Mouse (Mus musculus) liver, adult 2 months (tissue): Measurements from ENCODE around the gene Cenpe. TPM values are rescaled to one million over a fixed set of nuclear protein-coding genes. Genes with fewer than 3 reads are reported as not detected.
A peak's percentile ranks its signal among the peaks of the same experiment; 100 is the strongest.

Experiments used
- DNase-seq: peaks from one replicate; pipeline ENCODE4 v3.0.0-alpha.2; 2011; ENCODE audit warnings: low read depth, low spot score; ENCODE audit errors: extremely low read depth
- H3K27ac ChIP-seq: fragments of 200-500 bp; replicated peaks from 2 replicates; pipeline ENCODE4 v1.5.1; 2012; ENCODE audit warnings: low read depth, mild to moderate bottlenecking, control low read depth, inconsistent platforms, low read length; ENCODE audit not compliant: insufficient read depth
- H3K27me3 ChIP-seq: fragments of 200-500 bp; 2 replicates; pipeline ENCODE4 v1.6.1; 2012; ENCODE audit warnings: mild to moderate bottlenecking, moderate library complexity, low read length, inconsistent platforms; ENCODE audit not compliant: control insufficient read depth, insufficient read depth
- H3K36me3 ChIP-seq: fragments of 200-500 bp; 2 replicates; pipeline ENCODE4 v1.6.1; 2012; ENCODE audit warnings: low read length, inconsistent platforms; ENCODE audit not compliant: control insufficient read depth, insufficient read depth
- H3K4me1 ChIP-seq: fragments of 200-500 bp; 2 replicates; pipeline ENCODE4 v1.6.1; 2011; ENCODE audit warnings: low read length; ENCODE audit not compliant: control insufficient read depth, insufficient read depth
- H3K4me3 ChIP-seq: fragments of 200-500 bp; 2 replicates; pipeline ENCODE4 v1.5.1; 2011; ENCODE audit warnings: low read depth, mild to moderate bottlenecking, control low read depth, low read length, moderate library complexity; ENCODE audit not compliant: insufficient read depth
- H3K79me2 ChIP-seq: fragments of 200-500 bp; 2 replicates; pipeline ENCODE4 v1.6.1; 2012; ENCODE audit warnings: inconsistent platforms, mild to moderate bottlenecking, low read length, moderate library complexity; ENCODE audit not compliant: control insufficient read depth, insufficient read depth
- H3K9ac ChIP-seq: fragments of 200-500 bp; 2 replicates; pipeline ENCODE4 v1.6.1; 2012; ENCODE audit warnings: low read depth, mild to moderate bottlenecking, control low read depth, inconsistent platforms, low read length
- CTCF ChIP-seq: fragments of 200-500 bp; IDR thresholded peaks from 2 replicates; pipeline ENCODE4 v1.5.1; 2011; ENCODE audit warnings: low read depth, low read length, control low read depth
- POLR2A ChIP-seq: fragments of 200-500 bp; IDR thresholded peaks from 2 replicates; pipeline ENCODE4 v1.6.1; 2011; ENCODE audit warnings: low read length, control low read depth; ENCODE audit not compliant: insufficient read depth; ENCODE audit errors: extremely low read depth
- WGBS: fragments of 180-500 bp; shearing (Covaris S2); methylation state at CpG from one replicate; pipeline ENCODE4 v1.1.7; 2018; 5-methylcytosine and 5-hydroxymethylcytosine counted together
- polyA plus RNA-seq: library from polyadenylated mRNA; depleted of rRNA; stranded (reverse); fragments of >200 nt; gene quantifications from 2 replicates; pipeline ENCODE4 v1.2.3, GENCODE M21; 2012; rRNA removed
- total RNA-seq: library from RNA; depleted of rRNA; stranded (reverse); fragments of >200 nt; gene quantifications from 2 replicates; pipeline ENCODE4 v1.2.3, GENCODE M21; 2014; rRNA removed

The Cenpe gene
- total and polyA plus RNA-seq, 2 experiments = 0.01 to 0.18 TPM

GRCm38 (mm10) chr3:135312916-135313491 lies 100.7 kb downstream of the Cenpe start:
- no peaks in the 10 kb centered on the region for H3K79me2 ChIP-seq
- no peak for DNase-seq
- no peak for TF ChIP-seq POLR2A
- TF ChIP-seq CTCF = no peak
- H3K27me3 ChIP-seq = no peaks in the 10 kb centered on the region
- 47% methylated on average over 2 of the region's 2 CpGs for WGBS
- H3K36me3 ChIP-seq = no peaks in the 10 kb centered on the region
- H3K4me3 ChIP-seq = no peak overlapping the region
- peaks cover 4% of the 10 kb centered on the region for H3K4me1 ChIP-seq
- H3K9ac ChIP-seq = no peak overlapping the region
- no peak overlapping the region for H3K27ac ChIP-seq

GRCm38 (mm10) chr3:135313727-135314126 lies 101.4 kb downstream of the Cenpe start:
- 89% methylated on average over 2 of the region's 2 CpGs for WGBS
- Histone ChIP-seq H3K79me2 (no peaks in the 10 kb centered on the region), H3K4me3 (no peak overlapping the region), H3K4me1 (peaks cover 4% of the 10 kb centered on the region), H3K27me3 (no peaks in the 10 kb centered on the region), H3K36me3 (no peaks in the 10 kb centered on the region), H3K9ac (no peak overlapping the region), H3K27ac (no peak overlapping the region)
- DNase-seq = no peak
- TF ChIP-seq POLR2A (no peak), CTCF (no peak)

DNA sequence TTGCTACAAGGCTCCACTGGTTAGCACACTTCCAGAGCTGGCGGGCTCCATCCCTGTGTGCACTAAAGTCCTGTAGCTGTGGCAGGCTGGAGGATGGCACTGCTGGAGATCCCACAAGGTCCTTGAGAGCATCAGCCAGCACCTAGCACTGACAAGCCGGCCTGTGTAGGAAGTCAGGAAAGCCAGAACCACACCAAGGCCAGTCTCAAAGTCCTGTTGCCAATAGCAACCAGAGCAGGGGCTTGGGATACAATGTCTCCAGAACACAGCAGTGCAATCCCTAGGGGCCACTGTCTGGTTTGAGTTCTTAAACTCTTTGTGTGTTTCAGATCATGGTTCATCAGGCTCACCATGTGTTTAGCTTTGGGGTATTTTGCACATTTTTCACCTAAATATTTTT lies 102.5 kb downstream of the Cenpe start:
- 44% methylated on average over 2 of the region's 2 CpGs for WGBS
- Histone ChIP-seq H3K27ac (no peak overlapping the region), H3K9ac (no peak overlapping the region)

DNA sequence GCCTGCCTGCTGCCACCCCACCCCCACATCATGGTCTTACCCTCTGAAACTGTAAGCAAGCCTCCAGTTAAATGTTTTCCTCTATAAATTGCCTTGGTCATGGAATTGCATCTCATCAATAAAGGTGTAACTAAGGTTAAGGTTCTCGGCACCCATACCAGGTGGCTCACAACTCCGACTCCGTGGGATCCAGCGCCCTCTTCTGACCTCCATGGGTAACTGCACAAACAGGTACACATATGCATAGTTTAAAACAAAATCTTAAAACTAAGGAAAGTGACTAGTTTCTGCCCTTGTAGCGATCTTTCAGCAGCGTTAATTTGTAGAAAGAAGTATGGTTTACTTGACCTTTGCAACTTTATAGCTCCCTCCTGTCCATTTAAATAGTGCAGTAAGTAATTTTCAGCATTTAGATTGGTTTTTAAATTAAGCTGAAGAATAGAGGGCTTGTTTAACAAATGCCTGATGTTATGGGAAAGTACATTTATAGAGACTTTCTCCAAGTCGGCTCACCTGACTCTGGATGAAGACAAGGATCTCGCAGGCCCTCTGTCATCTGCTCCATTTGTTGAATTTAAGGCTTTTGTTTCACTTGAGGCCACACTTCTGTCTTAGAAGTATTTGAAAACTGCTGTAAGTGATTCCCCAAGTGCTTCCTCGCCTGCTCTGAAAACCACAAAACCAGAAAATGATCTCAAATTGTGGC lies 103.5 kb downstream of the Cenpe start:
- Histone ChIP-seq H3K4me3 (no peak overlapping the region), H3K27me3 (no peaks in the 10 kb centered on the region), H3K27ac (no peak overlapping the region), H3K9ac (no peak overlapping the region), H3K4me1 (peaks cover 4% of the 10 kb centered on the region), H3K79me2 (no peaks in the 10 kb centered on the region), H3K36me3 (no peaks in the 10 kb centered on the region)
- TF ChIP-seq POLR2A (no peak), CTCF (peak; percentile 15; the same call in 1 of the 2 replicates)
- 90% methylated on average over 9 of the region's 9 CpGs for WGBS
- no peak for DNase-seq

More for the DNA sequence above, 102.5 kb downstream of the Cenpe start:
- H3K4me3 ChIP-seq = no peak overlapping the region
- no peaks in the 10 kb centered on the region for H3K27me3 ChIP-seq
- DNase-seq = peak; percentile 24
- peaks cover 4% of the 10 kb centered on the region for H3K4me1 ChIP-seq
- TF ChIP-seq POLR2A = no peak
- TF ChIP-seq CTCF = no peak
- H3K79me2 ChIP-seq = no peaks in the 10 kb centered on the region
- no peaks in the 10 kb centered on the region for H3K36me3 ChIP-seq

- H3K4me3 ChIP-seq = no peak overlapping the region
- H3K4me1 ChIP-seq = peaks cover 8% of the 10 kb centered on the region
- no peak overlapping the region for H3K9ac ChIP-seq
- H3K27me3 ChIP-seq = no peaks in the 10 kb centered on the region
- no peaks in the 10 kb centered on the region for H3K79me2 ChIP-seq
- no peaks in the 10 kb centered on the region for H3K36me3 ChIP-seq
- TF ChIP-seq CTCF (no peak), POLR2A (no peak)
- no peak overlapping the region for H3K27ac ChIP-seq
- no peak for DNase-seq
- 81% methylated on average over 11 of the region's 11 CpGs for WGBS
Measured at GRCm38 (mm10) chr3:135318331-135318730, 106.0 kb downstream of the Cenpe start.

Other genes with a start within 250 kb of the Cenpe start
- gene Bdh2, start 68.7 kb downstream of the Cenpe start, total RNA-seq = 14.8 and 24.2 TPM in 2 replicates
- 15.2 and 15.9 TPM in 2 replicates for gene Bdh2, start 68.7 kb downstream of the Cenpe start, polyA plus RNA-seq
- 0.20 and 0.28 TPM in 2 replicates for gene Slc9b2, start 95.2 kb downstream of the Cenpe start, total RNA-seq
- gene Slc9b2, start 95.2 kb downstream of the Cenpe start, polyA plus RNA-seq = 0.11 TPM in 1 of 2 replicates, not detected in the other
- 0.09 TPM in 1 of 2 replicates, not detected in the other for gene Slc9b1, start 135.5 kb downstream of the Cenpe start, total RNA-seq
- not detected in 2 replicates for gene Slc9b1, start 135.5 kb downstream of the Cenpe start, polyA plus RNA-seq
- gene Cisd2, start 211.4 kb downstream of the Cenpe start, total RNA-seq = 17.4 and 20.5 TPM in 2 replicates
- 19.2 and 23.1 TPM in 2 replicates for gene Cisd2, start 211.4 kb downstream of the Cenpe start, polyA plus RNA-seq
- 230 and 243 TPM in 2 replicates for gene Ube2d3, start 225.6 kb downstream of the Cenpe start, total RNA-seq
- 210 and 283 TPM in 2 replicates for gene Ube2d3, start 225.6 kb downstream of the Cenpe start, polyA plus RNA-seq